Comparison of ENCODE assay signal across 11 mouse cellular contexts in the genomic region with DNA sequence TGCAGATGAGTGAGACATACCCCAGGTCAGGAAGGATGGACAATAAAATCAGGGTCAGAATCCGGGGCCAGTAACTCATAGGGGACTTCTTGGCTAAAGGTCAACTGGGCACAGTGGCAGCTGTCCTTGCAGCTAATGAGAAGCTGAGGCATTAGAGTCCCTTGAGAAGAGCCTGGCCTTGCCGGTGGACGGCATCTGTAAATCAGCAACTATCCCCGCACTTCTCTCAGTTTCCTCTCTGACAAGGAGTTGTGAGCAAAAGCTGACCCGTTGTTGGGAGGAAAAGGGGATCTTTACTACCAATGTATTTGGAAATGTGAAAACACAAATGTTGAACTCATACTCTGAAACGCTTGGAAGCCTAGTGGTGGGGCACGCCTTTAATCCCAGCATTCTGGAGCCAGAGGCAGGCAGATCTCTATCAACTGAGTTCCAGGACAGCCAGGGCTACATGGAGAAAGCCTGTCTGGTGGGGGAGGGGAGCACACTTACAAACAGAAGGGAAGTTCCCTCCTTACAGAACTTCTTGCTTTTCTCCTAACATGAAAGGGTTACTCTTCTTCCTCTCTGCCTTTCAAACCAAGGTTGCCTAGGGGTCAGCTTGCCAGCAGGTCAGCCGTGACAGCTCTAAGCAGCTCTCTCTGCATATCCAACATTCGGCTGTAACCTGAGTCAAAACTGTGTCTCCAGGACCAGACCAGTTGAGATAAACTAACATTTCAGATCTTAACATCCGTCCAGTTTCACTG. TPM values are rescaled to one million over a fixed set of nuclear protein-coding genes. Genes with fewer than 3 reads are reported as not detected.
DNase-seq lines count a peak whose midpoint lies in the region; ATAC-seq and TF ChIP-seq lines count a peak whose summit lies in the region.
"Had no signal": no experiment of that assay in that cellular context is flagged by ENCODE, and none has a peak within 500 bp of the region (broad histone marks: within the 10 kb centered on the region; RNA-seq: fewer than 3 reads in every experiment).

No protein-coding gene starts in this region.

- H3K9me3 ChIP-seq in heart, embryonic 11.5 days (replicated peaks; ENCODE audit: control insufficient read depth, low read length): no peaks in the 10 kb centered on the region
- H3K9me3 ChIP-seq: limb, embryonic 13.5 days; midbrain, embryonic 10.5 days had no signal

- peaks cover 12% of the 10 kb centered on the region for H3K36me3 ChIP-seq in heart, adult 2 months (ENCODE audit: control insufficient read depth, insufficient read depth, low read length)
- H3K36me3 ChIP-seq in heart, embryonic 11.5 days (ENCODE audit: control insufficient read depth, insufficient read depth, low read length): no peaks in the 10 kb centered on the region
- H3K36me3 ChIP-seq: midbrain, embryonic 10.5 days had no signal

- TF ChIP-seq CTCF in heart, adult 2 months (IDR thresholded peaks at IDR 0.05): no peak

- peak overlapping the region; percentile 70 for H3K27ac ChIP-seq in heart, adult 2 months
- peak overlapping the region; percentile 16 for H3K27ac ChIP-seq in heart, embryonic 11.5 days (ENCODE audit: low read depth, low read length)
- H3K27ac ChIP-seq: limb, embryonic 13.5 days; midbrain, embryonic 10.5 days had no signal

- H3K4me2 ChIP-seq in heart, embryonic 11.5 days: peak overlapping the region; percentile 17; the same call in 1 of the 2 replicates
- H3K4me2 ChIP-seq: limb, embryonic 13.5 days had no signal

- 45% methylated on average over 10 of the region's 10 CpGs for WGBS in heart, adult 2 months
- 55% methylated on average over 10 of the region's 10 CpGs for WGBS in heart, embryonic 11.5 days (ENCODE audit: insufficient replicate concordance)

- peaks cover 15% of the 10 kb centered on the region for H3K4me1 ChIP-seq in heart, adult 2 months (ENCODE audit: control insufficient read depth, insufficient read depth, low read length)
- H3K4me1 ChIP-seq in heart, embryonic 11.5 days (ENCODE audit: control insufficient read depth, insufficient read depth, low read length): peaks cover 5% of the 10 kb centered on the region

- TF ChIP-seq EP300 in heart, adult 2 months (IDR thresholded peaks at IDR 0.05; ENCODE audit: insufficient read depth, low read depth, low read length): no peak

- DNase-seq in heart, adult 2 months: no peak
- DNase-seq in heart, postnatal 25 days (ENCODE audit: low spot score): no peak
- peak; percentile 93 for DNase-seq in R1 (ENCODE audit: low read depth, low spot score)
- DNase-seq in kidney, postnatal 14 days: peak; percentile 30
- no peak for DNase-seq in left cerebral cortex, adult 18-20 months (ENCODE audit: low spot score in 2 of 2)
- DNase-seq in urinary bladder, postnatal 4 days (ENCODE audit: low spot score in 2 of 2): no peak
- DNase-seq in layer of hippocampus, adult 9-10 months (ENCODE audit: low spot score): no peak

- peaks cover 1% of the 10 kb centered on the region; the same call in 1 of the 2 replicates for H3K79me2 ChIP-seq in heart, adult 2 months (replicated peaks; ENCODE audit: control insufficient read depth, insufficient read depth, low read length)

- no peak overlapping the region for H3K4me3 ChIP-seq in heart, adult 2 months
- H3K4me3 ChIP-seq in heart, embryonic 11.5 days (ENCODE audit: low read depth, low read length): no peak overlapping the region
- H3K4me3 ChIP-seq: limb, embryonic 13.5 days; midbrain, embryonic 10.5 days had no signal

- H3K9ac ChIP-seq in heart, adult 2 months (ENCODE audit: low read depth, low read length): no peak overlapping the region
- no peak overlapping the region for H3K9ac ChIP-seq in heart, embryonic 11.5 days (ENCODE audit: low read depth, low read length)
- H3K9ac ChIP-seq: limb, embryonic 13.5 days had no signal

- TF ChIP-seq POLR2A in heart, adult 2 months (IDR thresholded peaks at IDR 0.05; ENCODE audit: insufficient read depth, low read depth, low read length): no peak

- H3K27me3 ChIP-seq in heart, adult 2 months (ENCODE audit: control insufficient read depth, insufficient read depth, low read length): no peaks in the 10 kb centered on the region
- no peaks in the 10 kb centered on the region for H3K27me3 ChIP-seq in heart, embryonic 11.5 days (ENCODE audit: control insufficient read depth, insufficient read depth, low read length)
- H3K27me3 ChIP-seq: limb, embryonic 13.5 days had no signal

- intact Hi-C loops in heart, adult 2 months (cut with DNase I): no loop called here
- intact Hi-C loops in heart, postnatal 25 days (cut with DNase I): no loop called here

- no peak for ATAC-seq in heart, embryonic 11.5 days (replicated peaks; ENCODE audit: insufficient number of reproducible peaks, low FRiP score, low TSS enrichment)
- ATAC-seq: CD4-positive, CD25-positive, alpha-beta regulatory T cell, adult 4 months had no signal

RNA-seq across cellular contexts. Expression of gene Slc25a12, which starts 14.1 kb away (rescaled TPM):
- 100 to 1,000 TPM; 228 to 252 TPM for total RNA-seq in heart, adult 2 months (2021)
- polyA plus RNA-seq in heart, adult 2 months (2012; rRNA removed): 154 and 212 TPM in 2 replicates
- total RNA-seq in heart, postnatal 25 days (2021): 100 to 1,000 TPM; 264 to 279 TPM
- 86.9 and 94.7 TPM in 2 replicates for polyA plus RNA-seq in heart, embryonic 11.5 days (2014; fragmentation: Nextera tagmentation; extraction: Ambion mirVana)
- total RNA-seq in left cerebral cortex, adult 18-20 months (2021): 100 to 1,000 TPM; 152 to 167 TPM

RNA-seq across cellular contexts. Expression of gene Hat1, which starts 35.3 kb away (rescaled TPM):
- 10 to 100 TPM; 28.1 to 28.4 TPM for total RNA-seq in heart, adult 2 months (2021)
- polyA plus RNA-seq in heart, adult 2 months (2012; rRNA removed): 7.6 and 16.4 TPM in 2 replicates
- total RNA-seq in heart, postnatal 25 days (2021): 10 to 100 TPM; 26.6 to 29.6 TPM
- polyA plus RNA-seq in heart, embryonic 11.5 days (2014; fragmentation: Nextera tagmentation; extraction: Ambion mirVana): 140 and 144 TPM in 2 replicates
- 10 to 100 TPM; 20.5 to 20.8 TPM for total RNA-seq in left cerebral cortex, adult 18-20 months (2021)

Comparison
In these comparisons a context has a peak if more than half of its experiments do, and no peak if none do; other contexts are left out.
1. DNase-seq: peak in R1 (single experiment) and kidney, postnatal 14 days (single experiment); none in heart, adult 2 months (0 of 2), heart, postnatal 25 days (single experiment), left cerebral cortex, adult 18-20 months (0 of 2), urinary bladder, postnatal 4 days (0 of 2) and layer of hippocampus, adult 9-10 months (single experiment).